Mouse (Mus musculus): ENCODE measurements around the gene AU021092. TPM values are rescaled to one million over a fixed set of nuclear protein-coding genes. Genes with fewer than 3 reads are reported as not detected.

Gene AU021092
- total RNA-seq, 1 experiment from 2014 or later: not detected

GRCm38 (mm10) chr16:5221403-5221802 is 696 bp downstream of the AU021092 start:
- ATAC-seq (replicated peaks in 1 of 2; ENCODE audit: insufficient read depth in 1 of 2, low FRiP score in 2 of 2, low TSS enrichment in 1 of 2, low read depth in 1 of 2, poor library complexity in 2 of 2, severe bottlenecking in 2 of 2): no peak

GRCm38 (mm10) chr16:5217341-5218133 is 4.6 kb downstream of the AU021092 start:
- ATAC-seq (replicated peaks in 1 of 2; ENCODE audit: insufficient read depth in 1 of 2, low FRiP score in 2 of 2, low TSS enrichment in 1 of 2, low read depth in 1 of 2, poor library complexity in 2 of 2, severe bottlenecking in 2 of 2): no peak

- no peak for ATAC-seq (replicated peaks in 1 of 2; ENCODE audit: insufficient read depth in 1 of 2, low FRiP score in 2 of 2, low TSS enrichment in 1 of 2, low read depth in 1 of 2, poor library complexity in 2 of 2, severe bottlenecking in 2 of 2)
Observed at GRCm38 (mm10) chr16:5216686-5217085, 5.4 kb downstream of the AU021092 start.

GRCm38 (mm10) chr16:5214126-5214525 is 8.0 kb downstream of the AU021092 start:
- ATAC-seq (replicated peaks in 1 of 2; ENCODE audit: insufficient read depth in 1 of 2, low FRiP score in 2 of 2, low TSS enrichment in 1 of 2, low read depth in 1 of 2, poor library complexity in 2 of 2, severe bottlenecking in 2 of 2): no peak

GRCm38 (mm10) chr16:5212150-5212549 is 9.9 kb downstream of the AU021092 start:
- no peak for ATAC-seq (replicated peaks in 1 of 2; ENCODE audit: insufficient read depth in 1 of 2, low FRiP score in 2 of 2, low TSS enrichment in 1 of 2, low read depth in 1 of 2, poor library complexity in 2 of 2, severe bottlenecking in 2 of 2)

- ATAC-seq (replicated peaks in 1 of 2; ENCODE audit: insufficient read depth in 1 of 2, low FRiP score in 2 of 2, low TSS enrichment in 1 of 2, low read depth in 1 of 2, poor library complexity in 2 of 2, severe bottlenecking in 2 of 2): peak; percentile 93 to 98
Observed at GRCm38 (mm10) chr16:5210365-5210764, 11.7 kb downstream of the AU021092 start.

GRCm38 (mm10) chr16:5206051-5206450 is 16.0 kb downstream of the AU021092 start:
- no peak for ATAC-seq (replicated peaks in 1 of 2; ENCODE audit: insufficient read depth in 1 of 2, low FRiP score in 2 of 2, low TSS enrichment in 1 of 2, low read depth in 1 of 2, poor library complexity in 2 of 2, severe bottlenecking in 2 of 2)

- ATAC-seq (replicated peaks in 1 of 2; ENCODE audit: insufficient read depth in 1 of 2, low FRiP score in 2 of 2, low TSS enrichment in 1 of 2, low read depth in 1 of 2, poor library complexity in 2 of 2, severe bottlenecking in 2 of 2): no peak
Observed at GRCm38 (mm10) chr16:5205431-5205970, 16.6 kb downstream of the AU021092 start.

GRCm38 (mm10) chr16:5203668-5204433 is 18.2 kb downstream of the AU021092 start, which contains the start of gene Nagpa:
TSS of gene Nagpa (minus strand) at chr16:5204012.
- ATAC-seq (replicated peaks in 1 of 2; ENCODE audit: insufficient read depth in 1 of 2, low FRiP score in 2 of 2, low TSS enrichment in 1 of 2, low read depth in 1 of 2, poor library complexity in 2 of 2, severe bottlenecking in 2 of 2): peak; percentile 77 to 80

GRCm38 (mm10) chr16:5203200-5203599 is 18.9 kb downstream of the AU021092 start:
- peak; percentile 33 to 37; a peak in 3 of 4 replicates for ATAC-seq (replicated peaks in 1 of 2; ENCODE audit: insufficient read depth in 1 of 2, low FRiP score in 2 of 2, low TSS enrichment in 1 of 2, low read depth in 1 of 2, poor library complexity in 2 of 2, severe bottlenecking in 2 of 2)

GRCm38 (mm10) chr16:5202681-5203080 is 19.4 kb downstream of the AU021092 start:
- ATAC-seq (replicated peaks in 1 of 2; ENCODE audit: insufficient read depth in 1 of 2, low FRiP score in 2 of 2, low TSS enrichment in 1 of 2, low read depth in 1 of 2, poor library complexity in 2 of 2, severe bottlenecking in 2 of 2): peak; percentile 51 to 61; a peak in 2 of 4 replicates

GRCm38 (mm10) chr16:5195080-5195479 is 27.0 kb downstream of the AU021092 start:
- ATAC-seq (replicated peaks in 1 of 2; ENCODE audit: insufficient read depth in 1 of 2, low FRiP score in 2 of 2, low TSS enrichment in 1 of 2, low read depth in 1 of 2, poor library complexity in 2 of 2, severe bottlenecking in 2 of 2): peak; percentile 49 to 79; a peak in 3 of 4 replicates

- no peak for ATAC-seq (replicated peaks in 1 of 2; ENCODE audit: insufficient read depth in 1 of 2, low FRiP score in 2 of 2, low TSS enrichment in 1 of 2, low read depth in 1 of 2, poor library complexity in 2 of 2, severe bottlenecking in 2 of 2)
Observed at GRCm38 (mm10) chr16:5186234-5186633, 35.9 kb downstream of the AU021092 start.

- ATAC-seq (replicated peaks in 1 of 2; ENCODE audit: insufficient read depth in 1 of 2, low FRiP score in 2 of 2, low TSS enrichment in 1 of 2, low read depth in 1 of 2, poor library complexity in 2 of 2, severe bottlenecking in 2 of 2): no peak
Observed at GRCm38 (mm10) chr16:5185691-5186090, 36.4 kb downstream of the AU021092 start.

- ATAC-seq (replicated peaks in 1 of 2; ENCODE audit: insufficient read depth in 1 of 2, low FRiP score in 2 of 2, low TSS enrichment in 1 of 2, low read depth in 1 of 2, poor library complexity in 2 of 2, severe bottlenecking in 2 of 2): no peak
Observed at GRCm38 (mm10) chr16:5184956-5185355, 37.1 kb downstream of the AU021092 start.

- ATAC-seq (replicated peaks in 1 of 2; ENCODE audit: insufficient read depth in 1 of 2, low FRiP score in 2 of 2, low TSS enrichment in 1 of 2, low read depth in 1 of 2, poor library complexity in 2 of 2, severe bottlenecking in 2 of 2): no peak
Observed at GRCm38 (mm10) chr16:5184101-5184500, 38.0 kb downstream of the AU021092 start.

GRCm38 (mm10) chr16:5183310-5183975 is 38.7 kb downstream of the AU021092 start:
- ATAC-seq (replicated peaks in 1 of 2; ENCODE audit: insufficient read depth in 1 of 2, low FRiP score in 2 of 2, low TSS enrichment in 1 of 2, low read depth in 1 of 2, poor library complexity in 2 of 2, severe bottlenecking in 2 of 2): no peak

Data from hematopoietic stem cell, adult 5-6 weeks (primary cell).